Mouse (Mus musculus) MEL (cell line): ENCODE measurements at regions not wholly inside any gene's neighbourhood (a gene's known extent, or its start where the extent isn't known, plus 50 kb on each side); places are given as distances from the start of the nearest gene placed in this dataset.

Experiments
- DNase-seq: peaks from one replicate; pipeline ENCODE4 v3.0.0; 2011; ENCODE audit warnings: low read depth, low spot score
- H3K27ac ChIP-seq: 2 replicates; pipeline ENCODE4 v1.5.1; 2012; ENCODE audit warnings: low read depth, mild to moderate bottlenecking, control low read depth, low read length, moderate library complexity; ENCODE audit not compliant: control insufficient read depth
- H3K27me3 ChIP-seq, 2 experiments: fragments of 150-350 bp in 1 of 2; sonication (generic) in 1 of 2; 2 replicates each; pipeline ENCODE4 v1.6.1; 2012; ENCODE audit warnings: low read length in 2 of 2, mild to moderate bottlenecking in 2 of 2, improper control_type of control experiment in 1 of 2, moderate library complexity in 1 of 2; ENCODE audit not compliant: insufficient read depth in 2 of 2, control insufficient read depth in 1 of 2
- H3K36me3 ChIP-seq, 2 experiments: 2 replicates each; pipeline ENCODE4 v1.6.1; 2012 to 2014; ENCODE audit warnings: low read length in 2 of 2, improper control_type of control experiment in 1 of 2, inconsistent platforms in 1 of 2, mild to moderate bottlenecking in 1 of 2; ENCODE audit not compliant: insufficient read depth in 2 of 2, control insufficient read depth in 1 of 2
- H3K4me1 ChIP-seq, 2 experiments: fragments of 150-350 bp in 1 of 2; sonication (generic) in 1 of 2; 2 replicates each; pipeline ENCODE4 v1.6.1; 2012; ENCODE audit warnings: low read length in 2 of 2, improper control_type of control experiment in 1 of 2, mild to moderate bottlenecking in 1 of 2; ENCODE audit not compliant: insufficient read depth in 2 of 2, control insufficient read depth in 1 of 2
- H3K4me3 ChIP-seq, 2 experiments: fragments of 150-350 bp in 1 of 2; sonication (generic) in 1 of 2; 2 replicates each; pipeline ENCODE4 v1.5.1; 2012; ENCODE audit warnings: low read depth in 2 of 2, low read length in 2 of 2, mild to moderate bottlenecking in 2 of 2, moderate library complexity in 2 of 2, control low read depth in 1 of 2, improper control_type of control experiment in 1 of 2; ENCODE audit not compliant: control insufficient read depth in 1 of 2, insufficient read depth in 1 of 2
- H3K79me2 ChIP-seq: 2 replicates; pipeline ENCODE4 v1.6.1; 2012; ENCODE audit warnings: mild to moderate bottlenecking, low read length, moderate library complexity; ENCODE audit not compliant: control insufficient read depth, poor library complexity, insufficient read depth
- H3K9ac ChIP-seq: 2 replicates; pipeline ENCODE4 v1.6.1; 2012; ENCODE audit warnings: low read depth, mild to moderate bottlenecking, control low read depth, low read length, moderate library complexity; ENCODE audit not compliant: control insufficient read depth, poor library complexity, severe bottlenecking
- H3K9me3 ChIP-seq: fragments of 150-350 bp; sonication (generic); replicated peaks from 2 replicates; pipeline ENCODE4 v1.6.1; 2012; ENCODE audit warnings: mild to moderate bottlenecking, low read length, improper control_type of control experiment, moderate library complexity; ENCODE audit not compliant: insufficient read depth
- CHD1 ChIP-seq: IDR thresholded peaks from 2 replicates; pipeline ENCODE4 v1.6.1; 2012; ENCODE audit warnings: low read depth, mild to moderate bottlenecking, inconsistent platforms, low read length, improper control_type of control experiment
- CTCF ChIP-seq, 3 experiments: IDR thresholded peaks in 2 of 3; conservative IDR thresholded peaks in 1 of 3; 2 replicates each; pipeline ENCODE4 v1.5.1; 2011 to 2012; ENCODE audit warnings: low read length in 3 of 3, low read depth in 2 of 3, mild to moderate bottlenecking in 2 of 3, improper control_type of control experiment in 1 of 3, inconsistent platforms in 1 of 3, mixed read lengths in 1 of 3, moderate library complexity in 1 of 3; ENCODE audit not compliant: control insufficient read depth in 1 of 3, insufficient read depth in 1 of 3, poor library complexity in 1 of 3, severe bottlenecking in 1 of 3
- E2F4 ChIP-seq: IDR thresholded peaks from 2 replicates; pipeline ENCODE4 v1.6.1; 2011; ENCODE audit warnings: low read depth, low read length, improper control_type of control experiment, borderline replicate concordance
- ELF1 ChIP-seq: IDR thresholded peaks from 2 replicates; pipeline ENCODE4 v1.6.1; 2014; ENCODE audit warnings: low read depth, mild to moderate bottlenecking, inconsistent platforms, low read length, improper control_type of control experiment, moderate library complexity
- ETS1 ChIP-seq: IDR thresholded peaks from 2 replicates; pipeline ENCODE4 v1.6.1; 2012; ENCODE audit warnings: low read depth, mild to moderate bottlenecking, inconsistent platforms, low read length, improper control_type of control experiment, moderate library complexity
- GABPA ChIP-seq: IDR thresholded peaks from 2 replicates; pipeline ENCODE4 v1.6.1; 2012; ENCODE audit warnings: low read depth, mild to moderate bottlenecking, inconsistent platforms, low read length, improper control_type of control experiment, moderate library complexity
- GATA1 ChIP-seq: IDR thresholded peaks from 2 replicates; pipeline ENCODE4 v1.6.1; 2011; ENCODE audit warnings: low read depth, low read length, improper control_type of control experiment
- HCFC1 ChIP-seq: IDR thresholded peaks from 2 replicates; pipeline ENCODE4 v1.6.1; 2012; ENCODE audit warnings: low read depth, mild to moderate bottlenecking, inconsistent platforms, low read length, improper control_type of control experiment, moderate library complexity
- JUND ChIP-seq: IDR thresholded peaks from 2 replicates; pipeline ENCODE4 v1.6.1; 2011; ENCODE audit warnings: low read depth, mild to moderate bottlenecking, improper control_type of control experiment, low read length
- KAT2A ChIP-seq: conservative IDR thresholded peaks from 2 replicates; pipeline ENCODE4 v1.6.1; 2012; ENCODE audit warnings: low read depth, low read length, improper control_type of control experiment, inconsistent platforms
- MAFK ChIP-seq: IDR thresholded peaks from 2 replicates; pipeline ENCODE4 v1.6.1; 2011; ENCODE audit warnings: low read depth, mild to moderate bottlenecking, low read length, improper control_type of control experiment, borderline replicate concordance
- MAX ChIP-seq: IDR thresholded peaks from 2 replicates; pipeline ENCODE4 v1.6.1; 2011; ENCODE audit warnings: low read length, improper control_type of control experiment
- MAZ ChIP-seq: IDR thresholded peaks from 2 replicates; pipeline ENCODE4 v1.6.1; 2012; ENCODE audit warnings: low read depth, mild to moderate bottlenecking, inconsistent platforms, low read length, improper control_type of control experiment
- NRF1 ChIP-seq: IDR thresholded peaks from 2 replicates; pipeline ENCODE4 v1.6.1; 2014; ENCODE audit warnings: low read depth, mild to moderate bottlenecking, inconsistent platforms, low read length, improper control_type of control experiment, moderate library complexity; ENCODE audit not compliant: poor library complexity, insufficient read depth, severe bottlenecking
- POLR2AphosphoS2 ChIP-seq: IDR thresholded peaks from 2 replicates; pipeline ENCODE4 v1.6.1; 2011; ENCODE audit warnings: low read length, improper control_type of control experiment
- POLR2AphosphoS5 ChIP-seq: IDR thresholded peaks from 2 replicates; pipeline ENCODE4 v1.6.1; 2012; ENCODE audit warnings: low read depth, borderline replicate concordance, mild to moderate bottlenecking, inconsistent platforms, low read length, moderate library complexity, mixed read lengths
- SMC3 ChIP-seq: IDR thresholded peaks from 2 replicates; pipeline ENCODE4 v1.6.1; 2011; ENCODE audit warnings: low read depth, low read length, improper control_type of control experiment
- TAL1 ChIP-seq: IDR thresholded peaks from 2 replicates; pipeline ENCODE4 v1.6.1; 2012; ENCODE audit warnings: mild to moderate bottlenecking, inconsistent platforms, low read length, moderate library complexity, mixed read lengths
- TCF12 ChIP-seq: IDR thresholded peaks from 2 replicates; pipeline ENCODE4 v1.6.1; 2014; ENCODE audit warnings: low read depth, mild to moderate bottlenecking, inconsistent platforms, low read length, improper control_type of control experiment, moderate library complexity
- ZC3H11A ChIP-seq: IDR thresholded peaks from 2 replicates; pipeline ENCODE4 v1.6.1; 2012; ENCODE audit warnings: low read depth, mild to moderate bottlenecking, inconsistent platforms, low read length, improper control_type of control experiment
- ZKSCAN1 ChIP-seq: IDR thresholded peaks from 2 replicates; pipeline ENCODE4 v1.6.1; 2012; ENCODE audit warnings: low read depth, mild to moderate bottlenecking, inconsistent platforms, low read length, improper control_type of control experiment, moderate library complexity
- ZMIZ1 ChIP-seq: IDR thresholded peaks from 2 replicates; pipeline ENCODE4 v1.6.1; 2012; ENCODE audit warnings: low read depth, mild to moderate bottlenecking, inconsistent platforms, low read length, improper control_type of control experiment, moderate library complexity
- ZNF384 ChIP-seq: IDR thresholded peaks from 2 replicates; pipeline ENCODE4 v1.6.1; 2012; ENCODE audit warnings: low read depth, mild to moderate bottlenecking, inconsistent platforms, low read length, improper control_type of control experiment

DNA sequence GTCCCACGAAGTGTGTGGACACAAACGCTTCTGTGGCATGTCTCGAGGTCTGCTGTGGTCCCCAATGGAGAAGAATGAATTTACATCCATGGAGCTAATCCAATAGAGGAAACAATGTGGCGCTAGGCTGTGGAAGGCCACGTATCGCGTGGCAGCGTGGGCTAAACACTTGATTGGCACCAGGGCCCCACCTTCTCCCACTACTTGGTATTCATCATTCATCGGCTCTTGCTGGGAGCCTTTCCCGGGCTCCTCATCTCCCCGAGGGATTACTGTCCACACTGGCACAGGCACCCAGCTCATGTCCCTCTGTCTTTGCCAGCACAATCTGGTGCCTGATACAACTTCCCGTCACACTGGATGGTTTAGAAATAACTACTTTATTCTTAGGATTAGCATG, 159.6 kb downstream of the Bcl2l11 start:
- Histone ChIP-seq H3K9ac (no peak overlapping the region), H3K4me1 (peaks cover 0 to 4% of the 10 kb centered on the region in 2 experiments; a peak in 1 of 4 replicates), H3K4me3 (no peak overlapping the region), H3K79me2 (no peaks in the 10 kb centered on the region), H3K36me3 (no peaks in the 10 kb centered on the region), H3K27ac (no peak overlapping the region), H3K27me3 (no peaks in the 10 kb centered on the region), H3K9me3 (no peaks in the 10 kb centered on the region)
- TF ChIP-seq MAX: no peak
- no peak for TF ChIP-seq POLR2AphosphoS2
- no peak for TF ChIP-seq MAFK
- no peak for TF ChIP-seq ELF1
- no peak for TF ChIP-seq NRF1
- TF ChIP-seq ZNF384: no peak
- TF ChIP-seq TCF12: no peak
- no peak for TF ChIP-seq TAL1
- TF ChIP-seq KAT2A: no peak
- TF ChIP-seq GABPA: no peak
- TF ChIP-seq CTCF (IDR thresholded peaks at IDR 0.05 in 2 of 3, conservative IDR thresholded peaks at IDR 0.05 in 1 of 3; ENCODE audit: control insufficient read depth in 1 of 3, insufficient read depth in 1 of 3, low read depth in 2 of 3, low read length in 3 of 3, poor library complexity in 1 of 3, severe bottlenecking in 1 of 3): no peak
- TF ChIP-seq GATA1: no peak
- TF ChIP-seq HCFC1: no peak
- no peak for TF ChIP-seq SMC3
- no peak for TF ChIP-seq MAZ
- TF ChIP-seq ZKSCAN1: no peak
- no peak for TF ChIP-seq ZMIZ1
- TF ChIP-seq CHD1: no peak
- no peak for TF ChIP-seq ZC3H11A
- no peak for TF ChIP-seq JUND
- no peak for DNase-seq

DNA sequence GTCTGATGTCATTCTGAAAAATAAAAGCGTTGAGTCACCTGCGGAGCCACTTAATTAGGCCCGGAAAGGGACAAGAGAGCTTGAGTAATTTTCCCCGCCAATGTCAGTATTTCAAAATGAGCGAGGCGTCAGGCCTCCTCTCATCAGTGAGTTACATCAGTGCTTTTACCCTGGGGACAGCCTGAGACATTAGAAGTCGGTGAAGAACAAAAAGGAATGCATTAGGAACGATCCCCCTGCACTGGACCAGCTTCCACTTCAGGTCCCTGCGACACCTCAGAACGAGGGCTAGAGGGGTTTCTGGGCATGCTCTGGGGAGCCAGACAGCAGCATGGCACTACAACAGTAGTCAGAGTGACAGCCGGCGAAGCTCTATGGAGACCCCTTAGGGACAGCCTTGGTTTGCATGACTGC, 162.3 kb downstream of the Bcl2l11 start:
- TF ChIP-seq JUND (no peak), MAZ (no peak), POLR2AphosphoS5 (no peak), ETS1 (no peak), CTCF (IDR thresholded peaks at IDR 0.05 in 2 of 3, conservative IDR thresholded peaks at IDR 0.05 in 1 of 3; ENCODE audit: control insufficient read depth in 1 of 3, insufficient read depth in 1 of 3, low read depth in 2 of 3, low read length in 3 of 3, poor library complexity in 1 of 3, severe bottlenecking in 1 of 3) (no peak), ZKSCAN1 (no peak), ZC3H11A (no peak), MAFK (no peak), E2F4 (no peak), NRF1 (no peak)
- H3K9me3 ChIP-seq: no peaks in the 10 kb centered on the region
- no peak overlapping the region for H3K9ac ChIP-seq
- H3K4me1 ChIP-seq: peaks cover 0 to 4% of the 10 kb centered on the region in 2 experiments; a peak in 1 of 4 replicates
- no peak for DNase-seq
- no peaks in the 10 kb centered on the region for H3K79me2 ChIP-seq
- H3K27ac ChIP-seq: no peak overlapping the region
- H3K36me3 ChIP-seq: no peaks in the 10 kb centered on the region
- H3K27me3 ChIP-seq: no peaks in the 10 kb centered on the region
- no peak overlapping the region for H3K4me3 ChIP-seq
